Mouse (Mus musculus) stomach, embryonic 14.5 days (tissue): Measurements from ENCODE around the gene Slc24a3. TPM values are rescaled to one million over a fixed set of nuclear protein-coding genes. Genes with fewer than 3 reads are reported as not detected.
A peak's percentile ranks its signal among the peaks of the same experiment; 100 is the strongest.

Experiments used
- ATAC-seq: fragments of 200-750 bp; cut with Nextera tagmentation; 2 replicates; pipeline ENCODE4 v1.8.0; 2017; ENCODE audit warnings: low read depth, moderate TSS enrichment; ENCODE audit not compliant: insufficient number of reproducible peaks, insufficient read depth, low FRiP score
- H3K27ac ChIP-seq: fragments of 300-500 bp; sonication (generic); 2 replicates; pipeline ENCODE4 v1.5.1; 2014; ENCODE audit warnings: mild to moderate bottlenecking, low read length, moderate library complexity, mixed read lengths
- H3K27me3 ChIP-seq: fragments of 300-500 bp; sonication (generic); 2 replicates; pipeline ENCODE4 v1.6.1; 2014; ENCODE audit warnings: low read length, control low read depth, mixed read lengths; ENCODE audit not compliant: control insufficient read depth, insufficient read depth
- H3K36me3 ChIP-seq: fragments of 300-500 bp; sonication (generic); 2 replicates; pipeline ENCODE4 v1.6.1; 2014; ENCODE audit warnings: mild to moderate bottlenecking, control low read depth, low read length, moderate library complexity, mixed read lengths; ENCODE audit not compliant: control insufficient read depth, insufficient read depth
- H3K4me1 ChIP-seq: fragments of 300-500 bp; sonication (generic); 2 replicates; pipeline ENCODE4 v1.6.1; 2014; ENCODE audit warnings: low read length, control low read depth, mixed read lengths; ENCODE audit not compliant: control insufficient read depth, insufficient read depth
- H3K4me2 ChIP-seq: fragments of 300-500 bp; sonication (generic); replicated peaks from 2 replicates; pipeline ENCODE4 v1.6.1; 2014; ENCODE audit warnings: low read depth, low read length, control low read depth
- H3K4me3 ChIP-seq: fragments of 300-500 bp; sonication (generic); 2 replicates; pipeline ENCODE4 v1.5.1; 2014; ENCODE audit warnings: low read depth, low read length, control low read depth
- H3K9ac ChIP-seq: fragments of 300-500 bp; sonication (generic); replicated peaks from 2 replicates; pipeline ENCODE4 v1.6.1; 2014; ENCODE audit warnings: low read depth, mild to moderate bottlenecking, control low read depth, low read length, moderate library complexity, mixed read lengths
- H3K9me3 ChIP-seq: fragments of 300-500 bp; sonication (generic); 2 replicates; pipeline ENCODE4 v1.6.1; 2016; ENCODE audit warnings: low read depth, low read length, control low read depth; ENCODE audit not compliant: control insufficient read depth
- WGBS: fragments of 180-500 bp; shearing (Covaris S2); extraction: QIAGEN DNeasy Blood & Tissue Kit; methylation state at CpG from one replicate; pipeline ENCODE4 v1.1.7; 2014; 5-methylcytosine and 5-hydroxymethylcytosine counted together
- polyA plus RNA-seq: library from polyadenylated mRNA; unstranded; fragments of >200 nt; fragmentation: Nextera tagmentation; extraction: Ambion mirVana; gene quantifications from 2 replicates; pipeline ENCODE4 v1.2.1, GENCODE M21; 2014

Gene Slc24a3
- polyA plus RNA-seq, 1 experiment from 2014 or later: 5.1 TPM

GRCm38 (mm10) chr2:145363604-145364003 is 196.1 kb downstream of the Slc24a3 start:
- no peaks in the 10 kb centered on the region for H3K9me3 ChIP-seq
- no peaks in the 10 kb centered on the region for H3K27me3 ChIP-seq
- no peak for ATAC-seq
- no peak overlapping the region for H3K4me2 ChIP-seq
- no peaks in the 10 kb centered on the region for H3K4me1 ChIP-seq
- no peaks in the 10 kb centered on the region for H3K36me3 ChIP-seq
- H3K4me3 ChIP-seq: no peak overlapping the region
- no peak overlapping the region for H3K27ac ChIP-seq
- WGBS: 62% methylated on average over 2 of the region's 2 CpGs
- H3K9ac ChIP-seq: no peak overlapping the region

GRCm38 (mm10) chr2:145368701-145369100 is 201.1 kb downstream of the Slc24a3 start:
- Histone ChIP-seq H3K4me3 (no peak overlapping the region), H3K4me1 (no peaks in the 10 kb centered on the region), H3K9me3 (no peaks in the 10 kb centered on the region), H3K9ac (no peak overlapping the region), H3K27ac (no peak overlapping the region), H3K4me2 (no peak overlapping the region), H3K36me3 (no peaks in the 10 kb centered on the region), H3K27me3 (no peaks in the 10 kb centered on the region)
- 53% methylated on average over 2 of the region's 2 CpGs for WGBS
- ATAC-seq: no peak

GRCm38 (mm10) chr2:145370795-145371194 is 203.2 kb downstream of the Slc24a3 start:
- H3K27me3 ChIP-seq: no peaks in the 10 kb centered on the region
- ATAC-seq: no peak
- no peak overlapping the region for H3K4me3 ChIP-seq

GRCm38 (mm10) chr2:145373803-145374202 is 206.2 kb downstream of the Slc24a3 start:
- no peak overlapping the region for H3K27ac ChIP-seq
- 68% methylated on average over 5 of the region's 5 CpGs for WGBS
- no peaks in the 10 kb centered on the region for H3K27me3 ChIP-seq
- H3K4me2 ChIP-seq: no peak overlapping the region
- no peaks in the 10 kb centered on the region for H3K9me3 ChIP-seq
- no peak overlapping the region for H3K9ac ChIP-seq
- H3K4me1 ChIP-seq: no peaks in the 10 kb centered on the region
- no peaks in the 10 kb centered on the region for H3K36me3 ChIP-seq
- no peak for ATAC-seq
- no peak overlapping the region for H3K4me3 ChIP-seq

More at GRCm38 (mm10) chr2:145370795-145371194, 203.2 kb downstream of the Slc24a3 start:
- Histone ChIP-seq H3K36me3 (no peaks in the 10 kb centered on the region), H3K9ac (no peak overlapping the region), H3K27ac (no peak overlapping the region), H3K4me2 (no peak overlapping the region), H3K4me1 (no peaks in the 10 kb centered on the region), H3K9me3 (no peaks in the 10 kb centered on the region)
- 66% methylated on average over 4 of the region's 4 CpGs for WGBS

GRCm38 (mm10) chr2:145382908-145383770 is 215.6 kb downstream of the Slc24a3 start:
- H3K4me1 ChIP-seq: no peaks in the 10 kb centered on the region
- H3K9ac ChIP-seq: no peak overlapping the region
- H3K9me3 ChIP-seq: no peaks in the 10 kb centered on the region
- 65% methylated on average over 13 of the region's 13 CpGs for WGBS
- H3K27ac ChIP-seq: no peak overlapping the region
- H3K4me2 ChIP-seq: no peak overlapping the region
- ATAC-seq: 0 out of 2 replicates have a peak, but pooled peaks have one; percentile 14
- no peaks in the 10 kb centered on the region for H3K36me3 ChIP-seq
- H3K4me3 ChIP-seq: no peak overlapping the region
- H3K27me3 ChIP-seq: no peaks in the 10 kb centered on the region

- H3K36me3 ChIP-seq: no peaks in the 10 kb centered on the region
- no peak for ATAC-seq
- H3K27me3 ChIP-seq: no peaks in the 10 kb centered on the region
- H3K9me3 ChIP-seq: no peaks in the 10 kb centered on the region
- H3K9ac ChIP-seq: no peak overlapping the region
- H3K4me3 ChIP-seq: no peak overlapping the region
- H3K4me1 ChIP-seq: no peaks in the 10 kb centered on the region
- 91% methylated on average over 2 of the region's 2 CpGs for WGBS
- no peak overlapping the region for H3K4me2 ChIP-seq
- H3K27ac ChIP-seq: no peak overlapping the region
Observed at GRCm38 (mm10) chr2:145384221-145384620, 216.7 kb downstream of the Slc24a3 start.

GRCm38 (mm10) chr2:145385220-145385619 is 217.7 kb downstream of the Slc24a3 start:
- H3K27me3 ChIP-seq: no peaks in the 10 kb centered on the region
- no peak overlapping the region for H3K27ac ChIP-seq
- H3K9ac ChIP-seq: no peak overlapping the region
- H3K4me2 ChIP-seq: no peak overlapping the region
- no peak for ATAC-seq
- H3K36me3 ChIP-seq: no peaks in the 10 kb centered on the region
- H3K4me1 ChIP-seq: no peaks in the 10 kb centered on the region
- H3K4me3 ChIP-seq: no peak overlapping the region
- no peaks in the 10 kb centered on the region for H3K9me3 ChIP-seq
- 86% methylated on average over 3 of the region's 3 CpGs for WGBS

GRCm38 (mm10) chr2:145385773-145386172 is 218.2 kb downstream of the Slc24a3 start:
- Histone ChIP-seq H3K36me3 (no peaks in the 10 kb centered on the region), H3K4me2 (no peak overlapping the region), H3K4me3 (no peak overlapping the region), H3K9ac (no peak overlapping the region), H3K27me3 (no peaks in the 10 kb centered on the region), H3K4me1 (no peaks in the 10 kb centered on the region), H3K9me3 (no peaks in the 10 kb centered on the region), H3K27ac (no peak overlapping the region)
- WGBS: 47% methylated on average over 1 of the region's 1 CpGs
- no peak for ATAC-seq
